Mouse (Mus musculus) heart, postnatal 36 days (tissue): Measurements from ENCODE around the gene Mkrn1. TPM values are rescaled to one million over a fixed set of nuclear protein-coding genes. Genes with fewer than 3 reads are reported as not detected.

ENCODE experiments used
- total RNA-seq, 2 experiments: library from RNA; stranded (reverse); gene quantifications; 2 replicates each; pipeline ENCODE4 v1.2.3; 2021

Gene Mkrn1
- total RNA-seq, 2 experiments from 2014 or later = 60.7 to 80.6 TPM

Other genes starting within 250 kb of the Mkrn1 start
- 10 to 100 TPM; 17.9 to 22.4 TPM for gene Kdm7a, start 213.7 kb downstream of the Mkrn1 start, total RNA-seq
- gene Slc37a3, start 42.8 kb downstream of the Mkrn1 start, total RNA-seq = 10 to 100 TPM; 21.5 to 22.8 TPM
- gene Rab19, start 39.3 kb downstream of the Mkrn1 start, total RNA-seq = under 1 TPM; 0.25 to 0.27 TPM
- gene Dennd2a, start 137.4 kb upstream of the Mkrn1 start, total RNA-seq = 1 to 10 TPM; 6.8 to 7.4 TPM
- 10 to 100 TPM; 14.0 to 15.8 TPM for gene Adck2, start 153.4 kb upstream of the Mkrn1 start, total RNA-seq
- gene Gm42420, start 165.3 kb upstream of the Mkrn1 start, total RNA-seq = under 1 TPM in 1 of 2 experiments, not detected in 1; 0.72 TPM
- 100 to 1,000 TPM; 703 to 715 TPM for gene Ndufb2, start 172.1 kb upstream of the Mkrn1 start, total RNA-seq